Comparison of ENCODE assay signal across 10 mouse cellular contexts in genomic region chr2:143035086-143035593, GRCm38 (mm10). TPM values are rescaled to one million over a fixed set of nuclear protein-coding genes. Genes with fewer than 3 reads are reported as not detected.
DNase-seq lines count a peak whose midpoint lies in the region; ATAC-seq and TF ChIP-seq lines count a peak whose summit lies in the region.
"Had no signal": no experiment of that assay in that cellular context is flagged by ENCODE, and none has a peak within 500 bp of the region (broad histone marks: within the 10 kb centered on the region; RNA-seq: fewer than 3 reads in every experiment).

No protein-coding gene starts in this region.

- no peak for TF ChIP-seq CTCF in kidney, adult 2 months (conservative IDR thresholded peaks at IDR 0.05; ENCODE audit: insufficient read depth, insufficient read length, low read depth, low read length)

- H3K27me3 ChIP-seq in kidney, adult 2 months (replicated peaks; ENCODE audit: control insufficient read depth, insufficient read depth, low read length): no peaks in the 10 kb centered on the region

- H3K4me3 ChIP-seq in kidney, adult 2 months (ENCODE audit: insufficient read depth, low read depth, low read length): peak overlapping the region; percentile 44

- peak; percentile 16 for DNase-seq in kidney, adult 2 months
- no peak for DNase-seq in kidney, adult 11 months
- DNase-seq in right cerebral cortex, adult 2 months (ENCODE audit: low spot score in 2 of 2): peak; percentile 42 to 44
- DNase-seq in right cerebral cortex, postnatal 14 days: no peak
- DNase-seq in layer of hippocampus, adult 9-10 months (ENCODE audit: low spot score): peak; percentile 29
- no peak for DNase-seq in thymus, postnatal 14 days
- no peak for DNase-seq in cerebellum, adult 8-10 months

- H3K27ac ChIP-seq in kidney, adult 2 months (ENCODE audit: insufficient read depth, low read depth, low read length): 0 out of 2 replicates have a peak overlapping the region, but pooled peaks have one; percentile 22

- TF ChIP-seq POLR2A in kidney, adult 2 months (IDR thresholded peaks at IDR 0.05; ENCODE audit: low read depth, low read length): no peak

- H3K4me1 ChIP-seq in kidney, adult 2 months (ENCODE audit: control insufficient read depth, insufficient read depth, low read length): no peaks in the 10 kb centered on the region

- H3K36me3 ChIP-seq in kidney, adult 2 months (ENCODE audit: control insufficient read depth, insufficient read depth, low read length): no peaks in the 10 kb centered on the region
- H3K36me3 ChIP-seq: G1E had no signal

- ATAC-seq in activated CD4-positive, CD25-positive, alpha-beta regulatory T cell, adult 4 months: no peak

- 21% methylated on average over 10 of the region's 10 CpGs for WGBS in kidney, adult 2 months

RNA-seq across cellular contexts. Expression of gene Snrpb2, which starts 27.7 kb away (rescaled TPM):
- 3.4 and 5.3 TPM in 2 replicates for polyA plus RNA-seq in kidney, adult 2 months (2012; rRNA removed)
- polyA plus RNA-seq in activated CD4-positive, CD25-positive, alpha-beta regulatory T cell, adult 4 months (2017; shearing (Covaris generic)): 100 to 1,000 TPM in 1 of 2 experiments, 10 to 100 TPM in 1; 85.7 to 116 TPM

RNA-seq across cellular contexts. Expression of gene Otor, which starts 43.1 kb away (rescaled TPM):
- polyA plus RNA-seq in kidney, adult 2 months (2012; rRNA removed): not detected in 2 replicates
- polyA plus RNA-seq in activated CD4-positive, CD25-positive, alpha-beta regulatory T cell, adult 4 months (2017; shearing (Covaris generic)): not detected
- polyA plus RNA-seq: G1E; testis, adult 2 months had no signal

Comparison
In these comparisons a context has a peak if more than half of its experiments do, and no peak if none do; other contexts are left out.
1. DNase-seq: peak in kidney, adult 2 months (single experiment), right cerebral cortex, adult 2 months (2 of 2) and layer of hippocampus, adult 9-10 months (single experiment); none in kidney, adult 11 months (single experiment), right cerebral cortex, postnatal 14 days (single experiment), thymus, postnatal 14 days (single experiment) and cerebellum, adult 8-10 months (single experiment).
2. RNA of gene Snrpb2, which starts 27.7 kb away (polyA plus RNA-seq): 85.7 to 116 TPM in activated CD4-positive, CD25-positive, alpha-beta regulatory T cell, adult 4 months; 3.4 to 5.3 TPM in kidney, adult 2 months; every median in the first group is over 10 times any median in the second.